Mouse (Mus musculus): ENCODE results near the gene Ift122.

DNA sequence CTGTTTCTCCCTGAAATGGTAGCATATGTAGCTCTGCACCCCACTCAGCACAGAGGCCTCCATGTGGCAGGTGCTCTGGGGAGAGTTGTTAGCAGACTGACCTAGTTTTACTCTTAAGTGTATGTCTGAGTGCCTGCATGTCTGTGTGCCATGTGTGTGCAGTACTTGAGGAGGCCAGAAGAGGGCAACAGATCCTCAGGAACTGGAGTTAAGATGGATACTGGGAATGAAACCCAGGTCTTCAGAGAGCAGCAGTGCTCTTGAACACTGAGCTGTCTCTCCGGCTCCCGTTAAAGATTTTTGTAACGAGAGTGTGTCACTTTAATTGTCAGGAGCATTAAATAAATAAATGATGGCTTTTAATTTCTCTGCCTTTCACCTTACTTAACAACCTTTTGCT lies 35.0 kb downstream of the Ift122 start:
- no peak for TF ChIP-seq CTCF (IDR thresholded peaks at IDR 0.05; ENCODE audit: extremely low read depth, insufficient read depth, insufficient read length, insufficient replicate concordance)
- TF ChIP-seq POLR2A (IDR thresholded peaks at IDR 0.05; ENCODE audit: low read depth, low read length) = no peak
